Mouse (Mus musculus): ENCODE measurements around the gene Hist1h3a. TPM values are rescaled to one million over a fixed set of nuclear protein-coding genes. Genes with fewer than 3 reads are reported as not detected.

Hist1h3a gene
- total RNA-seq, 2 experiments from 2014 or later = 159 to 176 TPM

Small RNA genes within 50 kb of the gene (microRNA-seq; reads per million reads assigned to microRNA genes)
- gene Gm44314 (0 reads per million in 2 experiments), gene Gm44484 (0 reads per million in 2 experiments)

Other genes with a start within 250 kb of the Hist1h3a start
- 100 to 1,000 TPM; 473 to 507 TPM for gene Hist1h4h, start 231.3 kb downstream of the Hist1h3a start, total RNA-seq (2021)
- 100 to 1,000 TPM; 189 to 190 TPM for gene Hist1h2af, start 228.5 kb downstream of the Hist1h3a start, total RNA-seq (2021)
- gene Hist1h3g, start 227.0 kb downstream of the Hist1h3a start, total RNA-seq (2021) = 10 to 100 TPM; 58.4 to 59.9 TPM
- 10 to 100 TPM; 11.8 to 13.3 TPM for gene Hist1h2bh, start 219.0 kb downstream of the Hist1h3a start, total RNA-seq (2021)
- gene Hist1h3f, start 218.3 kb downstream of the Hist1h3a start, total RNA-seq (2021) = 10 to 100 TPM; 53.8 to 66.7 TPM
- 100 to 1,000 TPM; 285 to 328 TPM for gene Hist1h4f, start 210.7 kb downstream of the Hist1h3a start, total RNA-seq (2021)
- gene Hist1h1d, start 209.1 kb downstream of the Hist1h3a start, total RNA-seq (2021) = 10 to 100 TPM; 17.8 to 19.5 TPM
- gene Hist1h3e, start 200.0 kb downstream of the Hist1h3a start, total RNA-seq (2021) = 100 to 1,000 TPM; 121 to 135 TPM
- gene Hist1h2ae, start 191.2 kb downstream of the Hist1h3a start, total RNA-seq (2021) = 10 to 100 TPM; 34.2 to 37.9 TPM
- gene Hist1h2bg, start 191.0 kb downstream of the Hist1h3a start, total RNA-seq (2021) = 100 to 1,000 TPM; 245 to 257 TPM
- 100 to 1,000 TPM; 121 to 140 TPM for gene Hist1h2bf, start 188.2 kb downstream of the Hist1h3a start, total RNA-seq (2021)
- 10 to 100 TPM; 16.0 to 20.6 TPM for gene Hist1h2ad, start 188.0 kb downstream of the Hist1h3a start, total RNA-seq (2021)
- 10 to 100 TPM; 25.8 to 30.6 TPM for gene Hist1h3d, start 186.6 kb downstream of the Hist1h3a start, total RNA-seq (2021)
- gene Hist1h4d, start 180.8 kb downstream of the Hist1h3a start, total RNA-seq (2021) = 100 to 1,000 TPM; 165 to 171 TPM
- gene Hist1h2be, start 141.3 kb downstream of the Hist1h3a start, total RNA-seq (2021) = 10 to 100 TPM; 36.6 to 38.0 TPM
- gene Hist1h1e, start 139.8 kb downstream of the Hist1h3a start, total RNA-seq (2021) = 100 to 1,000 TPM; 182 to 186 TPM
- 1 to 10 TPM; 6.3 to 6.7 TPM for gene Hist1h2ac, start 78.4 kb downstream of the Hist1h3a start, total RNA-seq (2021)
- 10 to 100 TPM; 87.0 to 92.4 TPM for gene Hist1h2bc, start 78.2 kb downstream of the Hist1h3a start, total RNA-seq (2021)
- under 1 TPM; 0.59 to 0.63 TPM for gene Hist1h1t, start 66.6 kb downstream of the Hist1h3a start, total RNA-seq (2021)
- gene Hist1h4c, start 63.9 kb downstream of the Hist1h3a start, total RNA-seq (2021) = 100 to 1,000 TPM; 153 to 157 TPM
- gene Hfe, start 51.5 kb downstream of the Hist1h3a start, total RNA-seq (2021) = 1 to 10 TPM; 8.1 to 9.5 TPM
- gene Hist1h1c, start 23.6 kb downstream of the Hist1h3a start, total RNA-seq (2021) = 100 to 1,000 TPM; 361 to 459 TPM
- 10 to 100 TPM; 86.2 to 86.5 TPM for gene Hist1h3c, start 16.8 kb downstream of the Hist1h3a start, total RNA-seq (2021)
- gene Hist1h2bb, start 15.7 kb downstream of the Hist1h3a start, total RNA-seq (2021) = 100 to 1,000 TPM; 106 to 125 TPM
- gene Hist1h2ab, start 11.3 kb downstream of the Hist1h3a start, total RNA-seq (2021) = 100 to 1,000 TPM; 187 to 217 TPM
- gene Hist1h3b, start 10.1 kb downstream of the Hist1h3a start, total RNA-seq (2021) = 100 to 1,000 TPM; 213 to 261 TPM
- gene Hist1h4b, start 5.4 kb downstream of the Hist1h3a start, total RNA-seq (2021) = 100 to 1,000 TPM; 131 to 149 TPM
- 100 to 1,000 TPM; 140 to 160 TPM for gene Hist1h4a, start 1.2 kb downstream of the Hist1h3a start, total RNA-seq (2021)
- 100 to 1,000 TPM; 124 to 147 TPM for gene Hist1h1a, start 1.3 kb upstream of the Hist1h3a start, total RNA-seq (2021)
- gene Trim38, start 7.5 kb upstream of the Hist1h3a start, total RNA-seq (2021) = not detected
- gene Slc17a2, start 44.6 kb upstream of the Hist1h3a start, total RNA-seq (2021) = under 1 TPM in 1 of 2 experiments, not detected in 1; 0.11 TPM
- under 1 TPM in 1 of 2 experiments, not detected in 1; 0.07 TPM for gene Slc17a3, start 77.0 kb upstream of the Hist1h3a start, total RNA-seq (2021)
- not detected for gene Slc17a1, start 105.4 kb upstream of the Hist1h3a start, total RNA-seq (2021)
- not detected for gene Slc17a4, start 152.6 kb upstream of the Hist1h3a start, total RNA-seq (2021)
- not detected for gene Hist1h2ba, start 171.8 kb upstream of the Hist1h3a start, total RNA-seq (2021)
- gene Hist1h2aa, start 172.1 kb upstream of the Hist1h3a start, total RNA-seq (2021) = not detected
- gene Scgn, start 228.8 kb upstream of the Hist1h3a start, total RNA-seq (2021) = not detected

All from gastrocnemius, postnatal 10 days (tissue).